Mouse (Mus musculus) bone marrow macrophage, adult 2 months (primary cell): Measurements from ENCODE around the gene Lyve1.

Experiments
- CTCF ChIP-seq: IDR thresholded peaks from 2 replicates; pipeline ENCODE4 v1.5.1; 2012; ENCODE audit warnings: low read depth, mild to moderate bottlenecking, low read length, moderate library complexity
- POLR2A ChIP-seq: IDR thresholded peaks from 2 replicates; pipeline ENCODE4 v1.6.1; 2012; ENCODE audit warnings: mild to moderate bottlenecking, low read depth, low read length, borderline replicate concordance

GRCm38 (mm10) chr7:110840332-110840731 is 22.7 kb downstream of the Lyve1 start:
- no peak for TF ChIP-seq CTCF
- TF ChIP-seq POLR2A = no peak
